Mouse (Mus musculus): Measurements from ENCODE around the gene Nanos1. TPM values are rescaled to one million over a fixed set of nuclear protein-coding genes. Genes with fewer than 3 reads are reported as not detected.

Gene Nanos1
- polyA plus RNA-seq, 1 experiment from 2014 or later = 1.5 TPM

GRCm38 (mm10) chr19:60740560-60740959 lies 15.2 kb upstream of the Nanos1 start:
- Histone ChIP-seq H3K27ac (ENCODE audit: low read length) (no peak overlapping the region), H3K27me3 (ENCODE audit: control insufficient read depth, insufficient read depth, low read length) (no peaks in the 10 kb centered on the region), H3K9me3 (ENCODE audit: control insufficient read depth, low read depth, low read length) (no peaks in the 10 kb centered on the region), H3K9ac (replicated peaks; ENCODE audit: low read depth, low read length) (no peak overlapping the region), H3K4me2 (replicated peaks; ENCODE audit: low read depth, low read length) (no peak overlapping the region), H3K4me3 (ENCODE audit: low read depth, low read length) (no peak overlapping the region), H3K4me1 (ENCODE audit: control insufficient read depth, insufficient read depth, low read length) (no peaks in the 10 kb centered on the region), H3K36me3 (ENCODE audit: control insufficient read depth, insufficient read depth, low read length) (no peaks in the 10 kb centered on the region)
- 48% methylated on average over 1 of the region's 1 CpGs for WGBS
- ATAC-seq (ENCODE audit: insufficient number of reproducible peaks, insufficient read depth, low FRiP score, low read depth) = no peak

DNA sequence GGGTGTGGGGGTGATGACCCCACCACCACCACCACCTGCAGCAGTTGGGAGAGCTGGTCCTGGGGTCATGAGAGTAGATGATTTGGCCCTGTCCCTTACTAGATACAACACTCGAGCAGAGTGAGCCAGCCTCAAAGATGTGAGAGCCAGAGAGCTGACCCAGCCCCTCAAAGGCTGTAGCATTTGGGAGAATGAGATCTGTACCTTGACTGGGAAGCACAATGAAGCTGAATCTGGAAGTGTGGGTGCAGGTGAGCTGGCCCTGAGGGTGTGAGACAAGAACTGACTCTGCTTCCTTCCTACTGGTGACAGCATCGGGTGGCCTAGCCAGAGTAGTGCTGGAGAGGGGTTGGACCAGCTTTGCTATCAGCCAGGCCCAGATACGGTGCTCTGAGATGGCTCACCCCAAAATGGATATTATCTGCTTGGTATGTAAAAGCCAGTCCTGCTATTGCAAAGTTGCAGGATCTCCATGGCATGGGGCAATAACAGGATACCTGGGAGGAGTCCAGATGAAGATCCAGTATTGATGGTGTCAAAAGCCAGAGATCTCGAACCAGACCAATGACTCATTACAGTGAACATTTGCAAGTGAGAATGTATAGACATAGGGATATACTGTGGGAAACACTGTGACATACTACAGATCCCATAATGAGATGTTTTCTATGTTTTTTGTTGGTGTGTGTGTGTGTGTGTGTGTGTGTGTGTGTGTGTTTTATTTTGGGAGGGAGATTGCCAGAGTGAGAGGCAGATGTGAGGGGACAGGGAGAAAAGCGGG lies 11.8 kb upstream of the Nanos1 start:
- H3K4me3 ChIP-seq (ENCODE audit: low read depth, low read length) = no peak overlapping the region
- H3K27me3 ChIP-seq (ENCODE audit: control insufficient read depth, insufficient read depth, low read length) = no peaks in the 10 kb centered on the region
- H3K36me3 ChIP-seq (ENCODE audit: control insufficient read depth, insufficient read depth, low read length) = no peaks in the 10 kb centered on the region
- no peaks in the 10 kb centered on the region for H3K9me3 ChIP-seq (ENCODE audit: control insufficient read depth, low read depth, low read length)
- no peak overlapping the region for H3K4me2 ChIP-seq (replicated peaks; ENCODE audit: low read depth, low read length)
- ATAC-seq (ENCODE audit: insufficient number of reproducible peaks, insufficient read depth, low FRiP score, low read depth) = peak; percentile 61; the same call in 1 of the 2 replicates
- no peak overlapping the region for H3K27ac ChIP-seq (ENCODE audit: low read length)
- H3K4me1 ChIP-seq (ENCODE audit: control insufficient read depth, insufficient read depth, low read length) = no peaks in the 10 kb centered on the region
- WGBS = 62% methylated on average over 5 of the region's 5 CpGs
- H3K9ac ChIP-seq (replicated peaks; ENCODE audit: low read depth, low read length) = no peak overlapping the region

DNA sequence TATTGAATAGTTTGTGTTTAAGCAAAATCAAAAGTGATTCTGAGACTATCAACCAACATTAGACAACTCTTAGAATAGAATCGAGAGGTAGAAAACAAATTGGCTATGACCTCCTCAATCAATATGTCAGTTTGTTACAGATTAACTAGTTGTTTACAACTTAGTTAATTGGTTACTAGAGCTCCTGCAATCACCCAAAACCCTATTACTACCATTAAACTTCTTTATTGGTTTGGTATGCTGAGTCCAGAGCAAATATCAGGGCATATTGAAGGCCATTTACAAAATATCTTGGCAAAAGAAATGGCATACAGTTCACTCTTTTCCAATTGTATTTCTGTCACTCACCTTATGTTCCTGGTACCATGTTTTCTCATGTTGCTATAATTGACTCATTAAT lies 8.0 kb upstream of the Nanos1 start:
- H3K27me3 ChIP-seq (ENCODE audit: control insufficient read depth, insufficient read depth, low read length) = no peaks in the 10 kb centered on the region
- no peak overlapping the region for H3K4me3 ChIP-seq (ENCODE audit: low read depth, low read length)
- no peaks in the 10 kb centered on the region for H3K36me3 ChIP-seq (ENCODE audit: control insufficient read depth, insufficient read depth, low read length)
- ATAC-seq (ENCODE audit: insufficient number of reproducible peaks, insufficient read depth, low FRiP score, low read depth) = no peak
- no peaks in the 10 kb centered on the region for H3K4me1 ChIP-seq (ENCODE audit: control insufficient read depth, insufficient read depth, low read length)
- 83% methylated on average over 1 of the region's 1 CpGs for WGBS
- H3K4me2 ChIP-seq (replicated peaks; ENCODE audit: low read depth, low read length) = no peak overlapping the region
- H3K27ac ChIP-seq (ENCODE audit: low read length) = no peak overlapping the region
- H3K9me3 ChIP-seq (ENCODE audit: control insufficient read depth, low read depth, low read length) = no peaks in the 10 kb centered on the region
- no peak overlapping the region for H3K9ac ChIP-seq (replicated peaks; ENCODE audit: low read depth, low read length)

GRCm38 (mm10) chr19:60756192-60757098 lies 658 bp downstream of the Nanos1 start:
- Histone ChIP-seq H3K27ac (ENCODE audit: low read length) (no peak overlapping the region), H3K36me3 (ENCODE audit: control insufficient read depth, insufficient read depth, low read length) (peaks cover 12% of the 10 kb centered on the region), H3K4me3 (ENCODE audit: low read depth, low read length) (peak overlapping the region; percentile 69), H3K27me3 (ENCODE audit: control insufficient read depth, insufficient read depth, low read length) (no peaks in the 10 kb centered on the region), H3K4me2 (replicated peaks; ENCODE audit: low read depth, low read length) (peak overlapping the region; percentile 100), H3K9me3 (ENCODE audit: control insufficient read depth, low read depth, low read length) (no peaks in the 10 kb centered on the region), H3K4me1 (ENCODE audit: control insufficient read depth, insufficient read depth, low read length) (0 out of 2 replicates have a peak, but pooled peaks cover 4% of the 10 kb centered on the region), H3K9ac (replicated peaks; ENCODE audit: low read depth, low read length) (peak overlapping the region; percentile 40)
- WGBS = under 1% methylated on average over 96 of the region's 115 CpGs
- ATAC-seq (ENCODE audit: insufficient number of reproducible peaks, insufficient read depth, low FRiP score, low read depth) = peak; percentile 59

DNA sequence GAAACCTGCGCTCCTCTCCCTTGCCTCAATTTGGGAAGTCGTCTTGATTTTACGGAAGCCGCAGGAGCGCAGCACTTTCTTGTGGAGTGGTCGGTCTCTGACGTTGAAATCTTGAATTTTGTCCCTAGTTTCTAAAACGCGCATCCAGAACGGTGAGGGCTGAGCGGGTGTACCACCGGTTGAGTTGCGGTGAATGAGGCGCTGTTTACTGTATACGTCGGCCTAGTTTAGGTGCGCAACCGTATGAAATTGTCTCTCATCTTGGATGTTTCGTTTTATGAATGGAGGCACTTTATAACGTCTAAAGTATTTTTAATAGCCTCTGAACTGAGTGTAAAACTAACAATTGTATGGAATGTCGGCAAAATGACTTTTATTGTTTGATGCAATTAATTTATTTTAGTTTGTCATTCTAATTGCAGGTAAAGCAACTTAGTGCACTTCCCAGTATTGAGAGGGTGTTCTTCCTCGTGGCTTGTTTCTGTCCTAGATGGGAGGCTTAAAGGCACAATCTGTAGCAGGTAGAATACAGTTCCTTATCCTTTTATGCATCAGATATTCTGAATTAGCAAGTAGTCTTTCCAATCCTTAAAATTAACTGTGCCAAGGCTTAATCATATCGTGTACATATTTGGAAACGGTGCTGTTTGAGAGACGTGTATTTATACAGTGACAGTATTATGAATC lies 1.5 kb downstream of the Nanos1 start:
- H3K36me3 ChIP-seq (ENCODE audit: control insufficient read depth, insufficient read depth, low read length) = peaks cover 16% of the 10 kb centered on the region
- peak overlapping the region; percentile 100 for H3K4me2 ChIP-seq (replicated peaks; ENCODE audit: low read depth, low read length)
- H3K4me3 ChIP-seq (ENCODE audit: low read depth, low read length) = peak overlapping the region; percentile 69
- no peaks in the 10 kb centered on the region for H3K9me3 ChIP-seq (ENCODE audit: control insufficient read depth, low read depth, low read length)
- H3K4me1 ChIP-seq (ENCODE audit: control insufficient read depth, insufficient read depth, low read length) = 0 out of 2 replicates have a peak, but pooled peaks cover 4% of the 10 kb centered on the region
- H3K27ac ChIP-seq (ENCODE audit: low read length) = no peak overlapping the region
- H3K9ac ChIP-seq (replicated peaks; ENCODE audit: low read depth, low read length) = peak overlapping the region; percentile 40; the same call in 1 of the 2 replicates
- no peaks in the 10 kb centered on the region for H3K27me3 ChIP-seq (ENCODE audit: control insufficient read depth, insufficient read depth, low read length)
- WGBS = 5% methylated on average over 25 of the region's 25 CpGs
- ATAC-seq (ENCODE audit: insufficient number of reproducible peaks, insufficient read depth, low FRiP score, low read depth) = no peak

GRCm38 (mm10) chr19:60758896-60759835 lies 3.4 kb downstream of the Nanos1 start:
- Histone ChIP-seq H3K36me3 (ENCODE audit: control insufficient read depth, insufficient read depth, low read length) (peaks cover 34% of the 10 kb centered on the region), H3K4me3 (ENCODE audit: low read depth, low read length) (no peak overlapping the region), H3K9me3 (ENCODE audit: control insufficient read depth, low read depth, low read length) (no peaks in the 10 kb centered on the region), H3K27ac (ENCODE audit: low read length) (no peak overlapping the region), H3K4me2 (replicated peaks; ENCODE audit: low read depth, low read length) (no peak overlapping the region), H3K9ac (replicated peaks; ENCODE audit: low read depth, low read length) (no peak overlapping the region), H3K27me3 (ENCODE audit: control insufficient read depth, insufficient read depth, low read length) (no peaks in the 10 kb centered on the region), H3K4me1 (ENCODE audit: control insufficient read depth, insufficient read depth, low read length) (0 out of 2 replicates have a peak, but pooled peaks cover 4% of the 10 kb centered on the region)
- 76% methylated on average over 4 of the region's 4 CpGs for WGBS
- ATAC-seq (ENCODE audit: insufficient number of reproducible peaks, insufficient read depth, low FRiP score, low read depth) = no peak

DNA sequence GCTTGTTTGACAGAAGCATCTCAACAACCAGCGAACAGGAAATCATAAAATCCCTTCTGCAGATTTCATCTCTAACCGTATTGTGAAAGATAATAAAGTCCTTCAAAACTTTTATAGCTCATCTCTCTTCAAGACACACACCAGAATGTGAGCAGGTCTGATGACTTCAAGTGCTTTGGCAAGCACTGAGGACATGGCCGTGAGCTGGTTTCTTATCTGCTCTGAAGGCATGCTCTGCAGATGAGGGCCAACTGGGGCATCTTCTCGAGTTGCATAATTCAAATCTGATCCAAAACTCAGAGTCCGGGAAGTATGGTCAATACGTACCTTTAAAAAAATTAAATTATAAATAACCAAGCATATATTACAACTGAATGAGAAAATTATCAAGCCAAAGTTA lies 17.6 kb downstream of the Nanos1 start:
- no peak overlapping the region for H3K9ac ChIP-seq (replicated peaks; ENCODE audit: low read depth, low read length)
- H3K4me2 ChIP-seq (replicated peaks; ENCODE audit: low read depth, low read length) = no peak overlapping the region
- no peaks in the 10 kb centered on the region for H3K27me3 ChIP-seq (ENCODE audit: control insufficient read depth, insufficient read depth, low read length)
- H3K36me3 ChIP-seq (ENCODE audit: control insufficient read depth, insufficient read depth, low read length) = peaks cover 84% of the 10 kb centered on the region
- no peak overlapping the region for H3K4me3 ChIP-seq (ENCODE audit: low read depth, low read length)
- no peaks in the 10 kb centered on the region for H3K9me3 ChIP-seq (ENCODE audit: control insufficient read depth, low read depth, low read length)
- no peak overlapping the region for H3K27ac ChIP-seq (ENCODE audit: low read length)
- no peaks in the 10 kb centered on the region for H3K4me1 ChIP-seq (ENCODE audit: control insufficient read depth, insufficient read depth, low read length)
- WGBS = 89% methylated on average over 6 of the region's 6 CpGs
- ATAC-seq (ENCODE audit: insufficient number of reproducible peaks, insufficient read depth, low FRiP score, low read depth) = no peak

Data from stomach, embryonic 14.5 days (tissue).